Mouse (Mus musculus): Measurements from ENCODE around the gene Mctp2.
A peak's percentile ranks its signal among the peaks of the same experiment; 100 is the strongest.

The Mctp2 gene

DNA sequence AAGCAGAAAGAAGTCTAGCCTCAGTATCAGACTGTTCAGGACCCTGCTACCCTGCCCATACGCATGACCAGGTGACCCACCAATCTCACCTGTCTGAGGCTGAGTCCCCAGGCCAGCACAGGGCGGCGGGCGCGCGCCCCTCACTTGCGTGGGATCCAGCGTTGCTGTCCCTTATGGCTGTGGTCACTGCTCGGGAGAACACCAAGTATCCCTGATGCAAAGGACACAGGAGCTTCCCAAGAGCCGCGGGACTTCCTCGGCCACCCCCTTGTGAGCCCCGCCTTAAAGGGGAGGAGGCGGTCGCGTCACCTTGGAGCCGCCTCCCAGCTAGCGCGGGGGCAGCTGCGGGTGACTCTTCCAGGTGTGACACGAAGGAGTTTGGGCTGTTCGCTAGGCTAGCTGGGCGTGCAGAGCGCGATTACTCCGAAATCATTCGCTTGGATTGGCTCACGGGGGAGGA lies at the start of gene Mctp2:
Mctp2 (minus strand) TSS at position 227 of the 460 bp plus-strand sequence.
- peak; percentile 42 to 56 for DNase-seq (ENCODE audit: low spot score in 2 of 2)

DNA sequence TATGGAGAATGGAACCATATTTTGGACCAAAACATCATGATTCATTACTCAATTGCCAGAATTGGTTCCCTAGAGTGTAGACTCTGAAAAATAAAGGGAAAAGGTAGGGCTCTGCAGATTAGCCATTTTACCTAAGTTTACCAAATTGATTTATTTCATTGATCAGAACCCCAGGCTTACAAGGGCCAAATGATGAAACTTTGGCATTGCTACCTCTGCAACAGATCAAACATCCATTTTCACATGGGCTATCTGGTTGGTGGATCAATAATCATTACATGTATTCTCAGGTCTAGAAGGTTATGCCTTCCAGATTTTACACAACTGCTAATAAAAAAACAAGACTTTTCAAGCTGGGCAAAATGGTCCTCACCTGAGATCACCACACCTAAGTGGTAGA lies 39.5 kb upstream of the Mctp2 start:
- DNase-seq (ENCODE audit: low spot score in 2 of 2): no peak

DNA sequence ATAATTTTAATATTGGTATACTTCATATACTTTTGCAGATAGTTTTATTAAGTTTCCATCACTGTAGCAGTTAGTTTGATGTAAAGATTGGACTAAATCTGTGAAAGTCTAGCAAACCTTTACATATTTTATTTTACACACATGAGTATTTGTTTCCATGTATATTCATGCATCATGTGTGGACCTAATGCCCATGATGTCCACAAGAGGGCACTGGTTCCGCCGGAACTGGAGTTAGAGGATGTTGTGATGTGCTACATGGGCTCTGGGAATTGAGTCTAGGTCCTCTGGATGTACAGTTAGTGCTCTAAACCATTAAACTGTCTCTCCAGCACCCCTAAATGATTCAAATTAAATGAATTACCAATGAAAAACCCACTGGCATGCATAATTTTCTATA lies 37.3 kb upstream of the Mctp2 start:
- no peak for DNase-seq (ENCODE audit: low spot score in 2 of 2)

DNA sequence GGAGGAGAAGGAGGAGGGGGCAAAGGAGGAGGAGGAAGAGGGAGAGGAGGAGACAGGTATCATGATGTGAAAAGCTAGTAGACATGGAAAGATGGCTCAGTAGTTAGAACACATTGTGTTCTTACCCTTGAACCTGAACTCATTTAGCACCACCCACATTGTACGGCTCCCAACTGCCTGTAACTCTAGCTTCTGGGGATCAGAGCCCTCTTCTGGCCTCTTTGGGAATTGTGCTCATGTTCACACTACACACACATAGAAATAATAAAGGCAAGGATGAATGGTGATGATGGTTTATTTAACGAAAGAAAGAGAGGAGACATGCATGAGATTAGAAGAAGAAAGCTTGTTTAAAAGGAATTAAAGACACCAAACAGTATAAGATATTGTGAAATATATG lies 36.4 kb upstream of the Mctp2 start:
- DNase-seq (ENCODE audit: low spot score in 2 of 2): peak in 1 of 2 experiments; percentile 22

DNA sequence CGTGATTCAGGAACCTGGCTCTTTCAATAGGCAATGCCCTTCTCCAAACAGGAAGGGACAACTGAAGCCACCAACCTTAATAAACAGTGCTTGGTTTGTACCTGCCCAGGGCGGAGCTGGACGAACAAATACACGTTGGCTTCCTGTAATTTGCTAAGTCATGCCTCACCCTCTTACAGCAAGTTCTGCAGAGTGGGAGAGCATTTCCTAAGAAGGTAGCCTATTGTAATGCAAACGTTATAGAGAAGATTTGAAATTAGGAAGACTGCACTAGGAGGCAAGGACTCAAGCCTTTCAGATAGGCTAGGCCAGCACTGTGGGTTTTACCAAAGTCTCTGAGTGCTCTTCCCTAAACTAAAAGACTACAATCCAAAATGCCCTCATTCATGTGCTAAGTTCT lies 19.6 kb upstream of the Mctp2 start:
- no peak for DNase-seq (ENCODE audit: low spot score in 2 of 2)

DNA sequence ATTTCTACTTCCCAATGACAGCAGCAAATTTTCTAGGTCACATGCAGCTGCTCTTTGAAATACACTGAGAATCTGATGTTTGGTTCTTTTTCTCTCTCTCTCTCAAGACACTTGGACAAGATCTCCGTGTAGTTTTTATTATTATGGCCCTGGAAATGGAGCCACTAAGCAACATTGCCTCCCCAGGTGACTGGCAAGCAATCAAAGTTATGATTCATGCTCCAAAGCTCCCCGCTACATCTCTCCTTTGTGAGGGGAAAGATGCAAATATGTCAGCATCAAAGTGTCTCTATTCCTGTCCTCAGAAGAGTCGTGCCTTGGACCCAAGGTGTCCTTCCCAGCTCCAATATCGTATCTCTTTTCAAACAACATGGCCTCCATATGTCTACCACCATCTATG lies 14.5 kb upstream of the Mctp2 start:
- DNase-seq (ENCODE audit: low spot score in 2 of 2): no peak

DNA sequence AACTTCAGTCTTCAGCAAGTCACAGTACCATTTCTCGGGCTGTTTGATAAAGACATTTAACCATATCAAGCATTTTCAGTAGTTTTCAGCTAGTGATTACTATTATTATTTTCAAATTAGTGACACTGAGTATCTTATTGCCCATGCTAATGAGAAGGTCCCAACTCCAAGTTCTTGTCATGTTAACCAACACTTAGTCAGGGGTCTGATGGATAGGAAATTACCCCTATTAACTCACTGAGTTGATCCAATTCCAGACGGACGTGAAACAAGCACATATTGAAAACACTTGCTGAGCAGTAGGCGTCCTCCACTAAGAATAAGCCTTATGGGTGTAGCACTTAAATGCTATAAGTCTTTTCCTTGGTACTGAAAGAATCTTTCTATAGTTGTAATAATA lies 14.0 kb upstream of the Mctp2 start:
- DNase-seq (ENCODE audit: low spot score in 2 of 2): no peak

DNA sequence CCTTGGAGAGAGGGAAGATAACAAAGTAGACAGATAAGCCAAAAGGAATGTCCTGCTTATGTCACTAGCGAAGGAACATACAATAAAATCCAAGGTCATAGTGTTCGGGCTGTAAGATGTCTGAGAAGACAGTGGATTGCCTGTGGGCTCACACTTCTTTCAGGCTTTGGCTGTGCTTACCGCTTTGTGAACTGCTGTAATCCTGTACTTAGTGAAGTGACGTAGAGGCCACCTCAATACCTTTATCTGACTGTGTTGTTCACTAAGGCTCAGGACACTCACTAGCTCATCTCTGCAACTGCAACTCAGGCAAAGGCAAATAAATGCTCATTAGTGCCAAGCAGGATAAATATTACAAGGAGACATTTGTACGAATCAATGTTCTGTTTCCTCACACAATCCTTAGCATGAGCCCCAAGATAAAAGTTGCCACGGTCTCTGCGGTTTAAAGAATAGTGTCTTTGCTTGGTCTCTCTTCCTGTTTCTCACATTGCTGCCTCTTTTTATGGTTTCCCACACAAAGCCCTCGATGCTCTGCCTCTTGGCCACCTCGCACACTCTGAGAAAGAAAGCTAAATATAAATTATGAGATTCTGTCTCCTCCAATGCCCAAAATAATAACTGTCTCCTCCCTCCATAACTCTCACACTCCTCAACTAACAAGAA lies 8.1 kb upstream of the Mctp2 start:
- no peak for DNase-seq (ENCODE audit: low spot score in 2 of 2)

DNA sequence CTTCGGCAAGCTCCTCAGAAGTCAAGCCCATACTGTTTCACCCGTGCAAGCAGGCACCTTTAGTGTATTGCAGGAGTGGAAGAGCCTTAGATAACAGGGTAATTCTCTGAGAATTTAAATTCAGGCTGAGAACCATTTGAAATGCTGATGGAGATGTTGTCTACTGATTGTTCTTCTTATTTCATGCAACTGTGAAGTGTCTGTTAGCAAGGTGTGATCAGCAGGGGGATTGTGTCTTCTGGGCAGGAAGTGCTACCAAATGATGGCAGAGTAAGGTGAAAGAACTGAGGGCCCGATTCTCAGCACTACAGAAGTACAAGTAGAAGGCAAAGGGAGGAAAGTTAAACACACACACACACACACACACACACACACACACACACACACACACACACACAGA lies 7.5 kb upstream of the Mctp2 start:
- DNase-seq (ENCODE audit: low spot score in 2 of 2): no peak

DNA sequence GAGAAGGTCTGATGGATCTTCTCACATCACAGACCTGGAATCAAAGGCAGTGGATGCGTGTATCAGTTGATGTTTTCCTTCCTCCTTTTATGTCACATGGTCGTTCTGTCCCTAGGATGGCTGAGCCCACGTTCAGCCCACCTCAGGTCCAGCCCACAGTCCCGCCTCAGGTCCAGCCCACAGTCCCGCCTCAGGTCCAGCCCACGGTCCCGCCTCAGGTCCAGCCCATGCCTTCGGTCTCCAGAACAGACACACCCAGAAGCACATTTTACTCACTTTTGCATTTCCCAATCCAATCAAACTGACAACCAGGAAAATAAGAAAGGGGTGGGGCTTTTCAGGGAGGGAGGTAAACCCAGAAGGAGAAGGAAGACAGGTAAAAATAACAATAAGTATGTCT lies 5.2 kb upstream of the Mctp2 start:
- DNase-seq (ENCODE audit: low spot score in 2 of 2): no peak

DNA sequence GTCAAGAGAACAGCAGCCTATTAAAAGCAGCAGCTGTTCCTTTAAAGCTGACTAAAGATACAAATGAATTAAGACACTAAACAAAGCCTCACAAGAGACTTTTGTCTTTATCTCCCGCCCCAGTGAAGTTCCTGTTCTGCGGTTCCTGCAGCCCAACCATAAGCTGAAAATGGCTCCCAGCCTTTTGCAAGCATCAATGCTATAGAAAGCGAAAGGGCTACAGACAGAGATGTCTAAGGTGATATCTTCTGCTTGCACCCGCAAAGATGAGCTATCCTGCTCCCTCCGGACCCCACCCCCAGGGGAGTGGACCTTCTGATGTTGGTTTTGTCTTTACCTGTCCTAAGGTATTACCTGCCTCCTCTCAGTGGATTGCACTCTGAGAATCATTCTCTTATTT lies 1.7 kb upstream of the Mctp2 start:
- DNase-seq (ENCODE audit: low spot score in 2 of 2): no peak

DNA sequence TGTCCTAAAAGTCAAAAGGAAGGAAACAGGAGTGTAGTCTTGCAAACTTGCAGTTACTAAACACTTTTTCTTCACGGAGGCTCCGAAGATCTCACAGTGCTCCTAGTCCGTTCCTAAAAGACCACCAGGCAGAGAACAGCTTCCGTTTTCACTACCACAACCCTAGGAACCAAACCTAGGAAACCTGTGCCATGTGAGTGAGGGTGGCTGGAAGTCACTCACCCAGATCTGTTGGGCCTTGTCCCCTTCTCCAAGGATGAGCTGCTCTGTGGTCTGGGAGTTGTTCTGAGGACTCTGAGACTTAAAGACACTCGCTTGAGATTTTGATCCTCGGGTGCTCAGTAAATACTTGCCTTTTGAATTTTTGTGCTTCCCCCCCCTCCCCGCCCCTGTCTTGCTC lies 439 bp upstream of the Mctp2 start:
- no peak for DNase-seq (ENCODE audit: low spot score in 2 of 2)

DNA sequence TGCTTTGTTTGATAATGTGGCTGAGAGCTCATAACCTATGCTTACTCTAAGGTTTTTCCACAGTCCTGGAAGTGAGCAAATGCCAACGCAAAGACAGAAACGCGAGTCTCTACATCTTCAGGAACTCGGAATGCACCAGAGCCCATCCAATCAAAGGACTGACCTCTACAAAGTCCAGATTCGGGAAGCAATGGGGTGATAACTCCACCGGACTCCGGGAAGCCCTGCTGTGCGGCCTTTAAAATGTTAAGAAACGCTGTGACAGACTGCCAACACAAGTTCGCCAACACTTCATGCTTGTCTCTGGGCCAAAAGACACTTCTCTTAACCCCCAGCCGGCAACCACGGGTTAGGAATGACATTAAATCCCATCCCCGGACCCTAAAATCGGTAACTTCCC lies 437 bp downstream of the Mctp2 start:
- no peak for DNase-seq (ENCODE audit: low spot score in 2 of 2)

DNA sequence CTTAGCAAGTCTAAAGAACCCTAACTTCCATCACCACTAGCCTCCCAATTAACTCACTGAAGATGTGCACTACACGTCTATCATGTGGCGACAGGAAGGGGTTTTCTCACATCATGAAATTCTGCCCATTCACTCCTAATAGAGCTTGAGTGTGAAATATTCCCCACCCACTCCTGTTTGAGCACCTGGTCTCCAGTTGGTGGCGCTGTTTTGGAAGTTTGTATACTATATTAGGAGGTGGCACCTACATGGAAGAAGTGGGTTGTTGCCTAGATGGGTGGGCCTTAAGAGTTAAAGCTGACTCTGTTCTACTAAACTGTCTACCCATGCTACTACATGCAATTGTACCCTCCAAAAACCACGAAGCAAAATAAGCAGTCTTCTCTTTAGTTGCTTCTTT lies 4.7 kb downstream of the Mctp2 start:
- no peak for DNase-seq (ENCODE audit: low spot score in 2 of 2)

DNA sequence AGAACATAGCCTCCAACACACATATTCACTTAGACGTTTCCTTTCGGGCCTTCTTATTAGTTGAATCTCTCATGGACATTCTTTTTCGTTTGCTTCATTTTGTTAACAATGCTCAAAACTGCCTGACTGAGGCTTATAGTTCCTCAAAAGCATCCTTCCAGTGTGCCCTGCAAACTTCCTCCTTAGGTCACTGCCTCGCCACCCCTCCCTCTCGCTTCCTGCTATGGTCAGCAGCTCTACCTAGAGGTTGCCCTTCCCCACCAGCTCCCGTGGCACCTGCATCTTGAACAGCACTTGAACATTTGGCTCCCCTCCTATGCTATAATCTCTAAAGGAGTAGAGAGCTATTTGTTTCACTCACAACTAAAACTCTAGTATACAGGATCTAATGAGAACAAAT lies 6.7 kb downstream of the Mctp2 start:
- no peak for DNase-seq (ENCODE audit: low spot score in 2 of 2)

DNA sequence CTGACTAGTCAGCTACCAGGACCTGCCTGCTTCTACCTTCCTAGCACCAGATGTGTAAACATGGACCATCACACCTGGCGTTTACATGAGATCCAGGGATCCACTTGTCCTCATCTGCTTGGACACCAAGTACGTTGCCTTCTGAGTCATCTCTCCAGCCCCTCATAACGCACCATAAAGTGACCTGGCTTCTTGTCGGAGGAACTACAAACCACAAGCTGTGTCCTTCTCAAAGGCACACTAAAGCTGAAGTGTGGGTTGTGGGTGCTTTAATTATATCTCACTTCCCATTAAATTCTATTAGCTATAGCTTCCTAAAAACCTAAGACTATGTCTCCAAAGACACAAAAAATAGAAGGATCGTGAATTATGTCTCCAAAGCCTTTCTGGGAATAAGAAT lies 9.4 kb downstream of the Mctp2 start:
- no peak for DNase-seq (ENCODE audit: low spot score in 2 of 2)

DNA sequence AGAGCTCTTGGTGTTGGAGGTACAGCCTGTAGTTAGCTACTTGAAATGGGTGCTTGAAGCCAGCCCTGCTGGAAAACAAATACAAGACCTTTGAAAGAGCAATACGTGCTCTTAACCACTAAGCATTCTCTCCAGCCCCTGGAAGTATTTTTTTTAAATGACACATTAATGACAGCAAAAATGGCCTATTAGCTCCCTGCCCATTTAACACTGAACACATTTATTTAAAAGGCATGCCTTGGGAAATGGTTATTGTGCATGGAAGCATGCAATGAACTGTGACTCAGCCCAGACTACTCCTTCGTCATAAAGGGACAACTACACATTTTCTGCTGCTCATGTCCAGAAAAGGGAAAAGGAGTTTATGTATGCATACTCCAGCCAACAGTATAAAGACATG lies 10.2 kb downstream of the Mctp2 start:
- no peak for DNase-seq (ENCODE audit: low spot score in 2 of 2)

DNA sequence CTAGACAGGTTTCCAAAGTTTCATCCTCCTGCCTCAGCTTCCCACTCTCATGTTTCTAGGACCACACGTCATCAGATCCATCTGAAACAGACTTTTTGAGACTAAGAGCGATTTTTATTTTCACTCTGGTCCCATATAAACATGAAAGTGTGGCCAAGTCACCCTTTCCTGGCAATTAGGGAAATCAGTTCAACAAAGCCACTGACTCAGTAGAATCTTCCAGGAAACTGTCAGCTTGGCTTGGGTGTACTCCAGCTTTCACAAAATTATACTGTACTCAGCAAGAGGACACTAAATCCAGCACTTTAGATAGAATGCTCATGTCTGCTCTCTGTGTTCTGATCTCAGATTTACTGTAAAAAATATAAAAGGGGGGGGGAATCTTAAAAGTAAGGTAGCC lies 11.5 kb downstream of the Mctp2 start:
- DNase-seq (ENCODE audit: low spot score in 2 of 2): no peak

DNA sequence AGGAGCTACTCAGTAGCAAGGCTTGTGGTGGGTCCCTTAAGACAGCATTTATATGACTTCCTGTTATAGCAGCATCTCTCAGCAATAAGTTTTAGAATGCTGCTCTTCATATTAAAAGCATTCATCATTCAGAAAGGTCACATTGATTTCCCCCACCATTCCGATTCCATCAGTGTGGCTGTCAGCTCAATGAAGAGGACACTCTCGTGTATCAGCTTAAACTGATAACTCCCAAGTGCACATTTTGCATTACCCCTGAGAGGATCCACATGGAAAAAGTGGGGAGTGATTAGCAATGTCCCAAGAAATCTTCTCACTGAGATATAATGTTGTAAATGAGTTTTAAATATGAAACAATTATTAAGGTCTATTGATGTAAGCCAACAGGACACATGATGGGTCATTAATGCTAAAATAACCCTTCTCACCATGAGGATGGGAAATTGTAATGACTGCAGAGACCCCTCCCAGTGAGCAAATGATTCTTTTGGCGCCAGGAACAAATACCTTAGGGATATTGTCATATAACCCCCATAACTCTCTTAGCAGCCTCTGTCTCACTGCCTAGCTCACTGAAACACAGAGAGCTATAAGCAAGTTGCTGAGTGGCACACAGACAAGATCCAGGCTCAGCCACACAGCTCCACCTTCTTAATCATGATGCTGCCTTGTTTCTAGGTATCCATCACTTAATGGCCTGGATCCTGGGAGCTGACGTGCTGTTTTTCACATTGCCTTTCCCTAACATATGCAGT lies 12.4 kb downstream of the Mctp2 start:
- DNase-seq (ENCODE audit: low spot score in 2 of 2): no peak

DNA sequence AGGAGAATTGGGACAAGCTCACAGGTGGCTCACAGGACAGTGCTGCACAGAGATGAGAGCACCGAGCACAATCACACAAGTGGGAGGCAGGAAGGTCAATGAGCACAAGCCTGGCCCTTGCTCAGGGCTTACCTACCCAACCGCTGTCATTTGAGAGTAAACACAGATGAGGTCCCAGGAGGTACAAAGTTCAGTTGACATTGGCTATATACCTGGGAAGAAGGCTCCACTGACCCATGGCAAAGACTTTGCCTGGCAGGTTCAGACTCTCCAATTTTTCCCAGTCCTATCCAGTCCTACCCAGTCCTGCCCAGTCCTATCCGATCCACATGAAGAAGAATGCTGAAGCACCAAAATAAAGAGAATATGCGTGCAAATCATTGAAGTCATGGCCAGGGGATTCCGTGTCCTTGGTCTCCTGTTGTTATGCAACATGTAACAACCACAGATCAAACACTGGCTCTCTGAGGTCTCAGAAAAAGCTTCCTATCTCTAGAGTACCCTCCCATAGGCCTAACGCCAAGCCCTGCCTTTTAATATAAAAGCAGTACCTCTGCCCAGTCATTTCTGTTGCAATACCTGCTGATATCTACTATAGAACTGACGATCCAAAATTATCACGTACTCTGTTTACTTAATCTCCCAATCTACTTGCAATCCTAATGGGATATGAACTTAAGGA lies 14.0 kb downstream of the Mctp2 start:
- no peak for DNase-seq (ENCODE audit: low spot score in 2 of 2)

DNA sequence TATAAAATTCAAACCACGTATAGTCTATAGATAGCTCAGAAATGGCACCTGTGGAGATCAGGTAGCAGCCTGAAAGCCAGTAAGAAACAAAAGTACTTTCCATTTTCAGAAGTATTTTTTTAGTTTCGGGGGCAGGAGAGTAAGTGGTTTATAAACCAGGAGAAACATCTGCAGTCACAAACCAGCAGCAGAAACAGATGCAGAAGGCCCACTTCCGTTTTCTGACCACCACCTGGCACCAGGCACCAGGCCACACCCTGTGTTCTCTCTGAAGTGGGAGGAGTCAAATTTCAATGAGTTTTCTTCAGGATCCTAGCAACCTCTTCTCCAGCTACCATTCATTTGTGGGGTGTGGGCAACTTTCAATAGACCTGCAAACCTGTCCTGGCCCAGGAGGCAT lies 25.7 kb downstream of the Mctp2 start:
- DNase-seq (ENCODE audit: low spot score in 2 of 2): peak; percentile 11 to 38

DNA sequence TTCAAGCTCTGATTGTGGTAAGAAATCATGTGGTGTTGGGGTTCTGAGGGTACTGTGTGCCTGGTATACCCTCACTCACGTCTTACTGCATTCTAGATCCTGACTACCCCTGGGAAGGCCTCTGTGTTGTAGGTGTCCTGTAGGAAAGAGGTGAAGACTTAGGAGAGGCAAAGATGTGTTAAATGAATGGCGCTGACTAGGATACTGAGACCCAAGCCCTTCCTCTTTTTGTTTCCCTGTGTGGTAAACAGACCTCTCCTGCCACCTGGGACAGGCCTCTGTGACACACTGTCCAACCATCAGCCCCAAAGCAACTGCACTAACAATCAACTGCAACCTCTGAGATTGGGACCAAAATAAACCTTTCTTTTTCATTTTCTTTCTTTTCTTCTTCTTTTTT lies 28.0 kb downstream of the Mctp2 start:
- DNase-seq (ENCODE audit: low spot score in 2 of 2): no peak

DNA sequence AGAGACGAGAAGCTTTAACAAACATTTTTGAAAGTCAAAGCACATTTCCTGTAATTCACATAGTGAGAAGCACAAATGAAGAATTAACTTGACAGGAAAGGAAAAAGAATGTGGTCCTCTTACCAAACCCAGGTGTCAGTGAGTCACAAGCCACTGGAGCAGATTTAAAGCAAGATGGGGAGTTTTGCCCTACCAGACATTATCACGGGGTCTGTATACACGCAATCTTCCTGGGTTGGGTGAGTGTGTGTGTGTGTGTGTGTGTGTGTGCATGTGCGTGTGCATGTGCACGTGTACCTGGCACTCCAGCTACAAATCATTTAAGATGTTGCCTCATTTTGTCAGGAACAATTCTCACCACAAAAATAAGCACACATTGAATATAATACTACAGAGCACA lies 30.9 kb downstream of the Mctp2 start:
- DNase-seq (ENCODE audit: low spot score in 2 of 2): no peak
